Comparison of ENCODE assay signal across 19 mouse cellular contexts in genomic region chr15:99531146-99531545, GRCm38 (mm10). TPM values are rescaled to one million over a fixed set of nuclear protein-coding genes. Genes with fewer than 3 reads are reported as not detected.
DNase-seq lines count a peak whose midpoint lies in the region; ATAC-seq and TF ChIP-seq lines count a peak whose summit lies in the region.
"Had no signal": no experiment of that assay in that cellular context is flagged by ENCODE, and none has a peak within 500 bp of the region (broad histone marks: within the 10 kb centered on the region; RNA-seq: fewer than 3 reads in every experiment).

No protein-coding gene starts in this region.

- TF ChIP-seq POLR2A in thymus, adult 2 months (IDR thresholded peaks at IDR 0.05; ENCODE audit: control insufficient read depth, extremely low read depth, insufficient read depth, low read length, poor library complexity), result no peak

- DNase-seq in cerebellum, adult 11 months, result peak; percentile 39
- DNase-seq in cerebellum, postnatal 4 days (ENCODE audit: low spot score in 2 of 2), result no peak
- peak; percentile 29 for DNase-seq in A20 (ENCODE audit: low read depth, low spot score)
- DNase-seq in cerebellum, adult 9-10 months, result peak; percentile 67
- peak; percentile 22 for DNase-seq in thymus, adult 2 months
- no peak for DNase-seq in urinary bladder, postnatal 14 days (ENCODE audit: low spot score)
- no peak for DNase-seq in gastrocnemius, adult 18-20 months (ENCODE audit: low spot score)
- DNase-seq: heart, adult 18-20 months; liver, postnatal 0 days; retina, postnatal 1 day had no signal

- H3K36me3 ChIP-seq in thymus, adult 2 months (ENCODE audit: control insufficient read depth, insufficient read depth, low read length), result no peaks in the 10 kb centered on the region
- H3K36me3 ChIP-seq: embryonic facial prominence, embryonic 12.5 days; forebrain, embryonic 10.5 days; neural tube, embryonic 13.5 days had no signal

- ATAC-seq in activated CD4-positive, CD25-positive, alpha-beta regulatory T cell, adult 4 months, result no peak
- ATAC-seq: liver, postnatal 0 days; midbrain, embryonic 16.5 days had no signal

- no peak overlapping the region for H3K27ac ChIP-seq in thymus, adult 2 months (ENCODE audit: control insufficient read depth, insufficient read depth, low read length)
- H3K27ac ChIP-seq: embryonic facial prominence, embryonic 12.5 days; forebrain, embryonic 10.5 days; neural tube, embryonic 13.5 days; stomach, postnatal 0 days had no signal

- no peaks in the 10 kb centered on the region for H3K27me3 ChIP-seq in thymus, adult 2 months (ENCODE audit: control insufficient read depth, insufficient read depth, low read length)

- TF ChIP-seq CTCF in thymus, adult 2 months (IDR thresholded peaks at IDR 0.05; ENCODE audit: borderline replicate concordance, control insufficient read depth, extremely low read depth, insufficient read depth, low read length, poor library complexity), result no peak

- no peak overlapping the region for H3K4me3 ChIP-seq in thymus, adult 2 months (ENCODE audit: control insufficient read depth, insufficient read depth, low read length)
- H3K4me3 ChIP-seq: embryonic facial prominence, embryonic 12.5 days; forebrain, embryonic 10.5 days; neural tube, embryonic 13.5 days had no signal

- 6% methylated on average over 6 of the region's 6 CpGs for WGBS in thymus, adult 2 months

- H3K4me1 ChIP-seq in thymus, adult 2 months (replicated peaks; ENCODE audit: control insufficient read depth, insufficient read depth, low read length), result peaks cover 7% of the 10 kb centered on the region

RNA-seq across cellular contexts. Expression of gene Faim2, which starts 3.2 kb away (rescaled TPM):
- polyA plus RNA-seq in thymus, adult 2 months (2012; rRNA removed), result 0.18 and 0.81 TPM in 2 replicates
- under 1 TPM in 1 of 2 experiments, not detected in 1; 0.07 TPM for polyA plus RNA-seq in activated CD4-positive, CD25-positive, alpha-beta regulatory T cell, adult 4 months (2017; shearing (Covaris generic))
- total RNA-seq in gastrocnemius, adult 18-20 months (2021), result under 1 TPM in 1 of 2 experiments, not detected in 1; 0.12 TPM
- polyA plus RNA-seq: heart, postnatal 0 days; limb, embryonic 11.5 days; liver, postnatal 0 days had no signal

RNA-seq across cellular contexts. Expression of gene Aqp2, which starts 47.7 kb away (rescaled TPM):
- 0.47 TPM in 1 of 2 replicates, not detected in the other for polyA plus RNA-seq in thymus, adult 2 months (2012; rRNA removed)
- polyA plus RNA-seq in activated CD4-positive, CD25-positive, alpha-beta regulatory T cell, adult 4 months (2017; shearing (Covaris generic)), result not detected
- total RNA-seq in gastrocnemius, adult 18-20 months (2021), result not detected
- total RNA-seq: heart, adult 18-20 months; MEL had no signal
- polyA plus RNA-seq: embryonic facial prominence, embryonic 12.5 days; forebrain, embryonic 10.5 days; heart, postnatal 0 days; limb, embryonic 11.5 days; liver, postnatal 0 days; midbrain, embryonic 16.5 days; neural tube, embryonic 13.5 days; stomach, postnatal 0 days had no signal

RNA-seq across cellular contexts. Expression of gene Bcdin3d, which starts 56.6 kb away (rescaled TPM):
- polyA plus RNA-seq in thymus, adult 2 months (2012; rRNA removed), result 12.4 and 13.7 TPM in 2 replicates
- 10 to 100 TPM; 23.3 to 23.5 TPM for polyA plus RNA-seq in activated CD4-positive, CD25-positive, alpha-beta regulatory T cell, adult 4 months (2017; shearing (Covaris generic))
- total RNA-seq in gastrocnemius, adult 18-20 months (2021), result 1 to 10 TPM; 4.2 to 5.1 TPM

RNA-seq across cellular contexts. Expression of gene Aqp5, which starts 59.4 kb away (rescaled TPM):
- 2.7 and 3.3 TPM in 2 replicates for polyA plus RNA-seq in thymus, adult 2 months (2012; rRNA removed)
- polyA plus RNA-seq in activated CD4-positive, CD25-positive, alpha-beta regulatory T cell, adult 4 months (2017; shearing (Covaris generic)), result not detected
- total RNA-seq in gastrocnemius, adult 18-20 months (2021), result under 1 TPM in 1 of 2 experiments, not detected in 1; 0.30 TPM
- total RNA-seq: MEL had no signal
- polyA plus RNA-seq: forebrain, embryonic 10.5 days; limb, embryonic 11.5 days; liver, postnatal 0 days had no signal

Comparison
In these comparisons a context has a peak if more than half of its experiments do, and no peak if none do; other contexts are left out.
1. DNase-seq: peak in cerebellum, adult 11 months (single experiment), A20 (single experiment), cerebellum, adult 9-10 months (single experiment) and thymus, adult 2 months (single experiment); none in cerebellum, postnatal 4 days (0 of 2), urinary bladder, postnatal 14 days (single experiment) and gastrocnemius, adult 18-20 months (single experiment).